Mouse (Mus musculus) forebrain, embryonic 15.5 days (tissue): ENCODE measurements around the gene Edaradd. TPM values are rescaled to one million over a fixed set of nuclear protein-coding genes. Genes with fewer than 3 reads are reported as not detected.

ENCODE experiments used
- ATAC-seq: fragments of 200-750 bp; cut with Nextera tagmentation; replicated peaks from 2 replicates; pipeline ENCODE4 v1.8.0; 2017; ENCODE audit warnings: mild to moderate bottlenecking, moderate TSS enrichment, moderate library complexity
- H3K27ac ChIP-seq: fragments of 300-500 bp; sonication (generic); replicated peaks from 2 replicates; pipeline ENCODE4 v1.5.1; 2015; ENCODE audit warnings: mild to moderate bottlenecking, inconsistent platforms
- H3K27me3 ChIP-seq: fragments of 300-500 bp; sonication (generic); 2 replicates; pipeline ENCODE4 v1.6.1; 2015; ENCODE audit warnings: inconsistent platforms
- H3K36me3 ChIP-seq: fragments of 300-500 bp; sonication (generic); 2 replicates; pipeline ENCODE4 v1.6.1; 2015; ENCODE audit warnings: mild to moderate bottlenecking, inconsistent platforms
- H3K4me1 ChIP-seq: fragments of 300-500 bp; sonication (generic); 2 replicates; pipeline ENCODE4 v1.6.1; 2015; ENCODE audit warnings: inconsistent platforms
- H3K4me2 ChIP-seq: fragments of 300-500 bp; sonication (generic); replicated peaks from 2 replicates; pipeline ENCODE4 v1.6.1; 2015; ENCODE audit warnings: mild to moderate bottlenecking, inconsistent platforms
- H3K4me3 ChIP-seq: fragments of 300-500 bp; sonication (generic); 2 replicates; pipeline ENCODE4 v1.5.1; 2015; ENCODE audit warnings: mild to moderate bottlenecking, inconsistent platforms
- H3K9ac ChIP-seq: fragments of 300-500 bp; sonication (generic); replicated peaks from 2 replicates; pipeline ENCODE4 v1.6.1; 2015; ENCODE audit warnings: mild to moderate bottlenecking, inconsistent platforms
- H3K9me3 ChIP-seq: fragments of 300-500 bp; sonication (generic); 2 replicates; pipeline ENCODE4 v1.6.1; 2016; ENCODE audit warnings: inconsistent platforms
- WGBS: fragments of 180-500 bp; shearing (Covaris S2); methylation state at CpG from one replicate; pipeline ENCODE4 v1.1.7; 2015; ENCODE audit warnings: mixed read lengths; 5-methylcytosine and 5-hydroxymethylcytosine counted together
- polyA plus RNA-seq: library from polyadenylated mRNA; unstranded; fragments of >200 nt; fragmentation: Nextera tagmentation; extraction: Ambion mirVana; gene quantifications from 2 replicates; pipeline ENCODE4 v1.2.1, GENCODE M21; 2015

Edaradd gene
- polyA plus RNA-seq: 1.6 and 2.1 TPM in 2 replicates

DNA sequence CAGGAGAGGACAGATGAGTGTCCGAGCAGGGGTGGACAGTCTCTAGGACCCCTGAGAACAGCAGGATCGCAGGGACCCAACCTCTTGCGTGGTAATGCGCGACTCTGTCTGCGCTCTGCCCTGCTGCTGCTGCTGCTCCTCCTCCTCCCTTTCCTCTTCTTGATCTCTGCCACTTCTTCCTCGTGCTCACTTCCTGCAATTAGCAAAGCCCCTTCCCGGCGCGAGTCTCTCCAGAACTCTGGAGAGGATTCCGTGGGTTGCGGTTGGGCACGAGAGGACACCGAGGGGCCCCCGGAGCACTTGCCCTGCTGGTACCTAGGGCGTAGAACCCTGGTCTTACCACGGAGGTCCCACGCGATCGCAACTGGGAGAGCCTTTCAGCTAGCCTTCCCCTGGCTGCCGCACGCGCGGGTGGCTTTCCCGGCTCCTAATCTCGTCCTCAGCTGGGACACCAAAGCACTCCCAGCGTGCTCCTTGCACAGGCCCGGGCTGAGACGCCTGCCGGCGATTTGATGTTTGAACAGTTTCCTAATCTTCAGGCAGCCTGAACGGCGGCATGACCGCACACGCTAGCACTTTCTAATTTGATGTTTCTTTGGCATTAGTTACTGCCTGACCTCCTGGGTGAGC lies at the start of gene Edaradd:
TSS of gene Edaradd (minus strand) at position 484 of the 630 bp plus-strand sequence.
- ATAC-seq: peak; percentile 90
- Histone ChIP-seq H3K4me3 (peak within 1 kb of the TSS; percentile 53), H3K4me1 (peaks cover 7% of the 10 kb centered on the region; the same call in 1 of the 2 replicates)

DNA sequence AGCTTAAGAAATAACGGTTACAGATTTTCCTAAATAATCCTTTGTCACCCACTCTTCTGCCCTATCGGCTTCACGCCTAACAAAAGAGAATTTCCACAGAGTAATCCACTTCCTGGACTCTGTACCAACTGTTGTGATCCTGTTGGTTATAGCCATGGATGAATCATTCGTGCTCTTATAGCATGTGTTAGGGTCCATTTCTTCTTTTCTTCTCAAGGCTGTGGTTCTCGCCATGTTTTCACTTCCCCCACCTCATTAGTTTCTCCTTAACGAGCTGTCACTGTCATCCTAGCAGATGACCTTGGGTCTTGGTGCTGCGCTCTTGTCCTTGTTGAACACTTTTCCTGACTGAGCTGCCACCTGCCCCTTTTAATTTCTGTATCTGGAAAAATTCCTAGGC lies 49.5 kb upstream of the Edaradd start:
- no peaks in the 10 kb centered on the region for H3K9me3 ChIP-seq
- H3K4me2 ChIP-seq: no peak overlapping the region
- no peak for ATAC-seq
- WGBS: 36% methylated on average over 7 of the region's 7 CpGs
- no peaks in the 10 kb centered on the region for H3K27me3 ChIP-seq
- no peaks in the 10 kb centered on the region for H3K36me3 ChIP-seq
- H3K4me1 ChIP-seq: peaks cover 14% of the 10 kb centered on the region
- no peak overlapping the region for H3K27ac ChIP-seq
- no peak overlapping the region for H3K9ac ChIP-seq
- H3K4me3 ChIP-seq: no peak overlapping the region

More for the DNA sequence above, at the start of gene Edaradd:
- peaks cover 8% of the 10 kb centered on the region; the same call in 1 of the 2 replicates for H3K27me3 ChIP-seq
- peak within 1 kb of the TSS; percentile 53 for H3K9ac ChIP-seq
- no peak within 1 kb of the TSS for H3K27ac ChIP-seq
- no peaks in the 10 kb centered on the region for H3K36me3 ChIP-seq
- peak within 1 kb of the TSS; percentile 94 for H3K4me2 ChIP-seq
- H3K9me3 ChIP-seq: no peaks in the 10 kb centered on the region
- WGBS: under 1% methylated on average over 35 of the region's 35 CpGs

DNA sequence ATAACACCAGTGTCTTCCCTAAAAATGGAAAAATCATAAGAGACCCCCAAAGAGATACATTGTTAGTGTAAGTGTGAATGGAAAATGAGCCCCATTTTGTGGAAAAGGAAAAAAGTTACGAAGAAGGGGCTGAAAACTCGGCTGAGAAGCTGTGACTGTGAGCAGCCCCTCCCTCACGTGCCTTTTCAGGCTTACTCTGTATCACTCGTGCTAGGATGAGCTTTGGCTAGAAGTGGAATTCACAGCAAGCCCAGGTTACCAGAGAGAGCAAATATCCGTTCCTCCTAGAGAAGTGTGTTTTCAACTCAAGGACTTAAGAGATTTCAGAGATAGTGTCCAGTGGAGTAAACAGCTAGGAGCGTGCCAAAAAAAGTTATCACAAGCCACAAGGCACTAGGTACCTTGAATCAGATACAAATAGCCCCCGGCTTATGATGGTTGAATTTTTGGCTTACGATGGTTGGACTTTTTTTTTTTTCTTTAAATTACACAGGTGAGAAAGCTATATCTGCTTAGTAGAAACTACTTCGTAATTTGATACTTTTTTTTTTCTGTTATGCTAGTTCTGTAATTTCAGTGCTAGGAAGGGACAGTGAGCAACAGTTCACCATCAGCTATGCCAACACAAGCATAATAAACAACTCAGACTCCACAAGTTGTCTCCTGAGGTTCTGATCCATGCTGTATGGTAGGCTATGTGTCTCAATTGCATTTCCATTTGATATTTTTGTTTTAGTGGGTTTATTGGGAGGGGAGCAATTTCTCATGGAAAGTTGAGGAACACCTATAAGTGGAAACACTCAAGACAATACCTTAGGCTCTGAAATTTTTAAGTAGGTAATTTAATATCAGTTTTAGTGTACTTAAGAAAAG lies 48.6 kb upstream of the Edaradd start:
- Histone ChIP-seq H3K27ac (no peak overlapping the region), H3K9me3 (no peaks in the 10 kb centered on the region), H3K4me1 (peaks cover 14% of the 10 kb centered on the region), H3K9ac (no peak overlapping the region), H3K36me3 (no peaks in the 10 kb centered on the region), H3K4me3 (no peak overlapping the region), H3K27me3 (no peaks in the 10 kb centered on the region), H3K4me2 (no peak overlapping the region)
- no peak for ATAC-seq
- 73% methylated on average over 9 of the region's 9 CpGs for WGBS

DNA sequence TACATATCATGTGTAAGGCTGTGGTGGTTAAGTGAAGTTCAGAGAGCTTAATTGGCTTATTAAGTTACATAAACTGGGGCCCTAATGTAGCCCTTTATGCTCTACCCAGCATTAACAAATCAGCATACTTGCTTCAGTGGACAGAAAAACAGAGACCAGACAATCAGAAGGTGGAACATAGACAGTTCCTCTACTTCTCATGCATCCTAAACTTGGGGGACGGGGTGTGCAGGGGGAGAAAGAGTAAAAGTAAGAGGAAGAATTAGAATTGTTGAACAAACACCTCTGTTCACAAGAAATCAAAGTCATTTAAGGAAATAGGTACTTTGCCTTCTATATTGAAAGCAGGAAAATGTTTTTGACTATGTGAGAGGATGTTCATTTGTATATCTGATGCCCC lies 47.7 kb upstream of the Edaradd start:
- H3K27ac ChIP-seq: no peak overlapping the region
- no peak overlapping the region for H3K4me2 ChIP-seq
- no peaks in the 10 kb centered on the region for H3K36me3 ChIP-seq
- no peak for ATAC-seq
- H3K27me3 ChIP-seq: no peaks in the 10 kb centered on the region
- H3K9ac ChIP-seq: no peak overlapping the region
- 67% methylated on average over 1 of the region's 1 CpGs for WGBS
- no peaks in the 10 kb centered on the region for H3K9me3 ChIP-seq
- H3K4me1 ChIP-seq: peaks cover 14% of the 10 kb centered on the region
- no peak overlapping the region for H3K4me3 ChIP-seq

DNA sequence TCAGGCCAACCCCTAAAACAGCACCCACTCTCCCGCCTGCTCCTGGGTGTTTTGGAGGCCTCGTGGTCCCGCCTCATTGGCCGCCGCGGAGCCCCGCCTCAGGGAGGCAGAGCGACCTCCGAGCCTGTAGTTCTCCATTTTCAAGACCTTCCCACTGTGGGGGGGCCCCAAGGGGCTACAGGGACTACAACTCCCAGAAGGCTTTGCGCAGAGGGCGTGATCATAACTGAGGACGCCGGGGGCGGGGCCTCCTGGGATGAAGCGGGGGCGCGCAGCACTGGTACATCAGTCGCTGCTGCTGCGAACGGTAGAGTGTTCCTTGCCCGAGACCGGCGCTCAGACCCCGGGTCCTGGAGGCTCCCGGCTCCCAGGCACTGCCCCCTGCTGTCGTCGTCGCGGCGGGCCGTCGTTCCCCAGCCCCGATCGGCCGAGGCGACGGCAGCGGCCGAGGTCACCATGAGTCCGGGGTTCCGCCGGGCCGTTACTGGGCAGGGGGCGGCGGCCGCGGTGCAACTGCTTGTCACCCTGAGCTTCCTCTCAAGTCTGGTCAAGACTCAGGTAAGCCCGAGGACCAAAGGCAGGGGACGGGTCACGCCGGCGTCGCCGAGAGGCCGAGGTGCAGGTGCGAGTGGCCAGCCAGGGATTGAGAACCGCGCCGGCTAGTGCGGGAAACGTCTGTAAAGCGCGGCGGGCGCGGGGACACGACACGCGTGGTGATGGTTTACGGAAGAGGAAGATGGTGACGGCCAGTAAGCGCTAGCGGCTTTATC lies 45.6 kb upstream of the Edaradd start, which contains the start of gene Ero1lb:
TSS of gene Ero1lb (plus strand) at position 254 of the 770 bp plus-strand sequence.
- H3K4me2 ChIP-seq: peak within 1 kb of the TSS; percentile 75
- no peaks in the 10 kb centered on the region for H3K9me3 ChIP-seq
- H3K27ac ChIP-seq: peak within 1 kb of the TSS; percentile 6; the same call in 1 of the 2 replicates
- no peaks in the 10 kb centered on the region for H3K27me3 ChIP-seq
- peaks cover 14% of the 10 kb centered on the region for H3K4me1 ChIP-seq
- peak within 1 kb of the TSS; percentile 74 for H3K9ac ChIP-seq
- H3K4me3 ChIP-seq: peak within 1 kb of the TSS; percentile 80
- no peaks in the 10 kb centered on the region for H3K36me3 ChIP-seq
- WGBS: under 1% methylated on average over 73 of the region's 73 CpGs
- ATAC-seq: peak; percentile 99

DNA sequence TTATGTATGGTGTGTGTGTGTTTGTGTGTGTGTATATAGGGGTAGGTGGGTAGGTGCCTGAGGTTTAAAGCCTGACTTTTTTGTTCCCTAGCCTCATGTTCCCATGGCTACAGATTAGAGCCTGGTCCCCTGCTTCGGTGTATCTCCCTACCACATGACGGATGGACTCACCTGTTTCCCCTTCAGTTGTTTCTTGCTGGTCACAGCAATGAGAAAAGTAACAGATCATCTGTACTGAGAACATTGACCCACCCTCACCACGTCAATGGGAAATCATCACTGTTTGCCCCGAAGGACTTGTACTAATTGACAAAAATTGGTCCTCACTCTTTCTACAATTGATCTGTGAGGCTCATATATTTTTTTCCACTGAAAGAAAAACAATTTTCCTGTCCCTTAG lies 42.0 kb upstream of the Edaradd start:
- 82% methylated on average over 4 of the region's 4 CpGs for WGBS
- Histone ChIP-seq H3K4me3 (no peak overlapping the region), H3K9me3 (no peaks in the 10 kb centered on the region), H3K27ac (no peak overlapping the region), H3K4me1 (peaks cover 14% of the 10 kb centered on the region), H3K36me3 (no peaks in the 10 kb centered on the region), H3K27me3 (no peaks in the 10 kb centered on the region), H3K9ac (no peak overlapping the region), H3K4me2 (no peak overlapping the region)
- no peak for ATAC-seq

DNA sequence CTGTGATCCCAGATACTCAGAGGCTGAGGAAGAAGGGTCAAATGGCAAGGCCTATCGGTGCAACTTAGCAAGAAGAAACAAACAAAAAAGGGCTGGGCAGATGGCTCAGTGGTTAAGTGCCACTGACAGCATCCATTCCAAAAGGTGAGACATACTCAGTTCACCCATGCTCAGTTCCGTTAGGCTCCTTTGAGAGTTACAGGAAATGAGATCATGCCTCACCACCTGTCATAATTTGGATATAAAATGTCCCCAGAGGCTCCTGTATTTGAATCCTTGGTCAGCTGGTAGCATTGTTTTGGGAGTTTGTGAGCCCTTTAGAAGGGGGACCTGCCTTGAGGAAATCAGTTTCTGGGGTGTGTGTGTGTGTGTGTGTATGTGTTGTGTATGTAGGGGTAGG lies 41.5 kb upstream of the Edaradd start:
- ATAC-seq: no peak
- peaks cover 10% of the 10 kb centered on the region for H3K4me1 ChIP-seq
- 74% methylated on average over 2 of the region's 2 CpGs for WGBS
- no peak overlapping the region for H3K27ac ChIP-seq
- no peaks in the 10 kb centered on the region for H3K27me3 ChIP-seq
- no peaks in the 10 kb centered on the region for H3K36me3 ChIP-seq
- H3K9ac ChIP-seq: no peak overlapping the region
- H3K4me3 ChIP-seq: no peak overlapping the region
- H3K4me2 ChIP-seq: no peak overlapping the region
- no peaks in the 10 kb centered on the region for H3K9me3 ChIP-seq

DNA sequence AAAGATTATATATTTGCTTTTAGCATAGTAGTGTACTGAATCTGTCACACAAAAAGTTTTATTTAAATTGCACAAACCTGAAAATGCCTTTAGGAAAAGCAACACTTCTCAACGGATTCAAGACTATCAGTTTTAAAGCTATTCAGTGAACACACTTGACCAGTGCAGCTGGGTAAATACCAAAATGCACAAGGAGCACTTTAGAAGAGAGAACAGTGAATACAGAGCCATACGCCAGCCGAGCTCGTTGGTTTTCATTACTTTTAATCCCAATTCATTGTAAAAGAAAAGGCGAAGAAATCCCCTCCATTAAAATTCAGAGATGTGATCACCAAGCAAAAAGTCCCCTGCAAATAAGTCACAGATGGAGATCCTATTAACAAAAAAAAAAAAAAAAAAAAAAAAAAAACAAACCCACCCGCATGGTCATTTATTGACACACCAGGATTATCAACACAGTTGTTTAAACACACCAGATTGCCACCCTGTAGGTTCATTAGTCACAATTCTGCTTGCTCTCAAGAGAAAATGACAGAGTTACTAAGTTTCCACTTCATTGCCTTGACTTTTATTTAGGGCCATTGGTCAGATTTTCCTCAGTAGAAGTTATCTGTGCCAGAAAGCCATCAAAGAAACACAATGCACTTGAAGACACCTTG lies 39.4 kb upstream of the Edaradd start:
- 15% methylated on average over 6 of the region's 6 CpGs for WGBS
- no peak for ATAC-seq

DNA sequence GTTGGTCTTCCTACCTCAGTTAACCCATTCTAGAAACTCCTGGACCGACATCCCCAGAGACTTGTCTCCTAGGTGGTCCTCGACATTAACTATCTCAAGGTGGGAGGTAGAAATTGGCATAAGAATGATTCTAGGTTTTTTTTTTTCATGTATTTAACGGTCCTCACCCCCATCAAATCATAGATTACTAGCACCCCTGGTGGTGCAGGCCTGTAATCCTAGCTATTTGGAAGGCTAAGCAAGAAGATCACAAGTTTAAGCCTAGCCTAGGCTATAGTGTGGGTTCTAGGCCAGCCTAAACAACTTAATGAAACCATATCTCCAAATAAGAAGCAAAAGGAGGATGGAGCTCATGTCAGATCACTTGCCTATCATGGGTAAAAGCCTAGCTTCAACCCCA lies 38.8 kb upstream of the Edaradd start:
- ATAC-seq: no peak
- Histone ChIP-seq H3K27me3 (0 out of 2 replicates have a peak, but pooled peaks cover 3% of the 10 kb centered on the region), H3K27ac (no peak overlapping the region), H3K9ac (no peak overlapping the region), H3K4me1 (no peaks in the 10 kb centered on the region), H3K36me3 (no peaks in the 10 kb centered on the region), H3K4me2 (no peak overlapping the region), H3K9me3 (no peaks in the 10 kb centered on the region), H3K4me3 (no peak overlapping the region)
- 50% methylated on average over 3 of the region's 3 CpGs for WGBS

More for the DNA sequence above, 39.4 kb upstream of the Edaradd start:
- no peaks in the 10 kb centered on the region for H3K4me1 ChIP-seq
- H3K9me3 ChIP-seq: no peaks in the 10 kb centered on the region
- no peaks in the 10 kb centered on the region for H3K27me3 ChIP-seq
- no peak overlapping the region for H3K27ac ChIP-seq
- no peaks in the 10 kb centered on the region for H3K36me3 ChIP-seq
- no peak overlapping the region for H3K4me2 ChIP-seq
- H3K4me3 ChIP-seq: no peak overlapping the region
- no peak overlapping the region for H3K9ac ChIP-seq

DNA sequence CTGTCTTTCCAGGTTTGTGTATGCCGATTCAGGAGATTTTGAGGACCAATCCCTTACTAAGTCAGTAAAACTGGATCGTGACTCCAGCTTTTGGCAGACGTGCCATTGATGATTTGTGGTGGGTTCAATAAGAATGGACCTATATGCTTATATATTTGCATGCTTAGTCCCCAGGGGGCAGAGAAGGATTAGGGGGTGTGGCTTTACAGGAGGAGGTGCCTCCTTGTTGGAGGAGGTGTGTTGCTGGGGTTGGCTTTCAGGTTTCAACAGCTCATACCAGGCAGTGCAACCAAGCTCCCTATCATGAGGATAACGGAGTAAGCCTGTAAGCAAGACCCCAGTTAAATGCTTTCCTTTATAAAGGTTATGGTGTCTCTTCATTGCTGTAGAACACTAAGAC lies 34.0 kb upstream of the Edaradd start:
- ATAC-seq: no peak
- H3K27me3 ChIP-seq: 0 out of 2 replicates have a peak, but pooled peaks cover 3% of the 10 kb centered on the region

DNA sequence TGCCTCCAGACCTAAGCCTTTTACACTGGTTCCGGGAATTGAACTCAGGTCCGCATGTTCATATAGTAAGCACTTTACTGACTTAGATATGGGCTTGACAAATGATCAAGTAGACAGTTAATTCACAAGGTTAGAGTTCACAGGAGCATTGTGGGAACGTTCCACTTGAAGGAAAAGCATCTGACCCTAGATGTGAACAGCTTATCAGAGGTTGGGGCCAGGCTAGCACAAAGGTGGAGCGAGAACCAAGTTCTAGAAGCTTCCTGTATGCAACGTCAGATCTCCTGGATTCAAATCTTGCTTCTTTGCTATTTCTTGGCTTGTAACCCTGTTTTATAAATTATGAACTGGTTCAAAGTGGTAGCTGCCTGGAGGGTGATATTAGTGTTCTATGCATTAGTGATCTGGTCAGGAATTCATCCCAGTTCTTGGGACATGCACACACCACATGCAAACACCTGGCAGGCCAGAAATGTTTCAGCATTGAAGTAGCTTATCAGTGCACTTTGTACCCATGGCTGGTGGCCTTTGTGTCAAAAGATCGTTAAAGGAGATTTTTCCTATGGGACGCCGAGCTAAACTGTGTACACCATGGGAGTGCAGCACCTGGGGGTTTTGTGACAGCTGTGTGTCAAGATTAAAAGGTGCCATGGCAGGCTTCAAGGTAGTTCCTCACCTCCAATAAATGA lies 23.8 kb upstream of the Edaradd start:
- Histone ChIP-seq H3K4me1 (peaks cover 16% of the 10 kb centered on the region), H3K4me2 (no peak overlapping the region), H3K36me3 (no peaks in the 10 kb centered on the region), H3K4me3 (no peak overlapping the region), H3K27ac (no peak overlapping the region), H3K9me3 (no peaks in the 10 kb centered on the region), H3K9ac (no peak overlapping the region), H3K27me3 (peaks cover 12% of the 10 kb centered on the region; the same call in 1 of the 2 replicates)
- WGBS: 81% methylated on average over 8 of the region's 8 CpGs
- ATAC-seq: no peak

More for the DNA sequence above, 34.0 kb upstream of the Edaradd start:
- H3K4me3 ChIP-seq: no peak overlapping the region
- 64% methylated on average over 4 of the region's 4 CpGs for WGBS
- H3K9ac ChIP-seq: no peak overlapping the region
- no peaks in the 10 kb centered on the region for H3K36me3 ChIP-seq
- no peaks in the 10 kb centered on the region for H3K4me1 ChIP-seq
- no peak overlapping the region for H3K27ac ChIP-seq
- no peak overlapping the region for H3K4me2 ChIP-seq
- H3K9me3 ChIP-seq: no peaks in the 10 kb centered on the region
